Mouse (Mus musculus) spleen, embryonic (tissue): ENCODE data around the gene Gadd45g.

Source experiments
- CTCF ChIA-PET: fragments of 350-600 bp; sonication (Branson Sonifier 250); formaldehyde crosslinking; loops from one replicate; lab custom pipeline; 2022; lab: Charles Lee

Gadd45g gene

GRCm38 (mm10) chr13:51849241-51850033 is 3.0 kb downstream of the Gadd45g start:
- CTCF ChIA-PET: interaction anchor here (0.6 kb wide), 3 partner anchors 186 to 1524 kb away, joined by 3 to 4 read pairs (median 3); no protein-coding TSS in a partner anchor

- CTCF ChIA-PET: no interaction called here
Observed at GRCm38 (mm10) chr13:51850565-51850964, 4.1 kb downstream of the Gadd45g start.

- CTCF ChIA-PET: interaction anchor here (1.0 kb wide), 1 partner anchor 9 kb away, joined by 6 read pairs; no protein-coding TSS in a partner anchor
Observed at GRCm38 (mm10) chr13:51852560-51853190, 6.2 kb downstream of the Gadd45g start.

- CTCF ChIA-PET: no interaction called here
Observed at GRCm38 (mm10) chr13:51853301-51854243, 7.1 kb downstream of the Gadd45g start.

GRCm38 (mm10) chr13:51855584-51855983 is 9.1 kb downstream of the Gadd45g start:
- CTCF ChIA-PET: interaction anchor here (0.6 kb wide), 1 partner anchor 189 kb away, joined by 4 read pairs; no protein-coding TSS in a partner anchor

GRCm38 (mm10) chr13:51857156-51857555 is 10.7 kb downstream of the Gadd45g start:
- CTCF ChIA-PET: interaction anchor here (0.7 kb wide), 1 partner anchor 158 kb away, joined by 3 read pairs; no protein-coding TSS in a partner anchor

GRCm38 (mm10) chr13:51858475-51858874 is 12.0 kb downstream of the Gadd45g start:
- CTCF ChIA-PET: interaction anchor here (0.6 kb wide), 1 partner anchor 580 kb away, joined by 3 read pairs; no protein-coding TSS in a partner anchor

- CTCF ChIA-PET: interaction anchor here (0.8 kb wide), 1 partner anchor 483 kb away, joined by 3 read pairs; no protein-coding TSS in a partner anchor
Observed at GRCm38 (mm10) chr13:51859174-51859573, 12.7 kb downstream of the Gadd45g start.

GRCm38 (mm10) chr13:51859798-51860197 is 13.3 kb downstream of the Gadd45g start:
- CTCF ChIA-PET: no interaction called here

- CTCF ChIA-PET: no interaction called here
Observed at GRCm38 (mm10) chr13:51862750-51863149, 16.3 kb downstream of the Gadd45g start.

- CTCF ChIA-PET: no interaction called here
Observed at GRCm38 (mm10) chr13:51866151-51866659, 19.7 kb downstream of the Gadd45g start.

GRCm38 (mm10) chr13:51868491-51869128 is 22.1 kb downstream of the Gadd45g start:
- CTCF ChIA-PET: interaction anchor here (0.6 to 0.7 kb wide), 4 partner anchors 48 to 804 kb away, joined by 3 read pairs; no protein-coding TSS in a partner anchor

- CTCF ChIA-PET: interaction anchor here (0.6 to 0.7 kb wide), 3 partner anchors 48 to 804 kb away, joined by 3 read pairs; no protein-coding TSS in a partner anchor
Observed at GRCm38 (mm10) chr13:51869129-51869491, 22.6 kb downstream of the Gadd45g start.

GRCm38 (mm10) chr13:51871148-51871547 is 24.7 kb downstream of the Gadd45g start:
- CTCF ChIA-PET: no interaction called here

- CTCF ChIA-PET: no interaction called here
Observed at GRCm38 (mm10) chr13:51872252-51872962, 25.9 kb downstream of the Gadd45g start.

GRCm38 (mm10) chr13:51872963-51873514 is 26.6 kb downstream of the Gadd45g start:
- CTCF ChIA-PET: no interaction called here

GRCm38 (mm10) chr13:51873786-51874185 is 27.3 kb downstream of the Gadd45g start:
- CTCF ChIA-PET: no interaction called here

GRCm38 (mm10) chr13:51876131-51876530 is 29.7 kb downstream of the Gadd45g start:
- CTCF ChIA-PET: no interaction called here

GRCm38 (mm10) chr13:51878806-51879205 is 32.3 kb downstream of the Gadd45g start:
- CTCF ChIA-PET: no interaction called here
